Mouse (Mus musculus) spleen, adult 2 months (tissue): Measurements from ENCODE around the gene Cited4.

Experiments
- CTCF ChIP-seq: fragments of 200-500 bp; IDR thresholded peaks from 2 replicates; pipeline ENCODE4 v1.5.1; 2011; ENCODE audit warnings: mild to moderate bottlenecking, inconsistent platforms; ENCODE audit not compliant: insufficient read depth, insufficient read length, insufficient replicate concordance; ENCODE audit errors: extremely low read depth
- POLR2A ChIP-seq: fragments of 200-500 bp; IDR thresholded peaks from 2 replicates; pipeline ENCODE4 v1.6.1; 2011; ENCODE audit warnings: low read depth, low read length, inconsistent platforms

- TF ChIP-seq CTCF: no peak
- TF ChIP-seq POLR2A: no peak
These were observed 31.0 kb downstream of the Cited4 start for GRCm38 (mm10) chr4:120697353-120697752.
